Mouse (Mus musculus) heart, embryonic 14.5 days (tissue): ENCODE measurements around the gene Dennd4b. TPM values are rescaled to one million over a fixed set of nuclear protein-coding genes. Genes with fewer than 3 reads are reported as not detected.

ENCODE experiments used
- ATAC-seq: fragments of 200-750 bp; cut with Nextera tagmentation; 2 replicates; pipeline ENCODE4 v1.8.0; 2017; ENCODE audit warnings: low read depth, moderate TSS enrichment; ENCODE audit not compliant: insufficient number of reproducible peaks, insufficient read depth, low FRiP score
- H3K27ac ChIP-seq, 2 experiments: fragments of 200-500 bp in 1 of 2; fragments of 300-500 bp in 1 of 2; sonication (generic) in 1 of 2; replicated peaks in 1 of 2; 2 replicates each; pipeline ENCODE4 v1.5.1; 2012 to 2014; ENCODE audit warnings: low read depth in 2 of 2, low read length in 2 of 2, control low read depth in 1 of 2, mild to moderate bottlenecking in 1 of 2, mixed read lengths in 1 of 2; ENCODE audit not compliant: control insufficient read depth in 1 of 2, insufficient read depth in 1 of 2
- H3K27me3 ChIP-seq: fragments of 300-500 bp; sonication (generic); 2 replicates; pipeline ENCODE4 v1.6.1; 2014; ENCODE audit warnings: mild to moderate bottlenecking, low read length, control low read depth; ENCODE audit not compliant: control insufficient read depth, insufficient read depth
- H3K36me3 ChIP-seq: fragments of 300-500 bp; sonication (generic); 2 replicates; pipeline ENCODE4 v1.6.1; 2014; ENCODE audit warnings: mild to moderate bottlenecking, control low read depth, low read length, mixed read lengths; ENCODE audit not compliant: control insufficient read depth, insufficient read depth
- H3K4me1 ChIP-seq, 2 experiments: fragments of 200-500 bp in 1 of 2; fragments of 300-500 bp in 1 of 2; sonication (generic) in 1 of 2; 2 replicates each; pipeline ENCODE4 v1.6.1; 2012 to 2014; ENCODE audit warnings: low read length in 2 of 2, control low read depth in 1 of 2, mixed read lengths in 1 of 2; ENCODE audit not compliant: control insufficient read depth in 2 of 2, insufficient read depth in 2 of 2
- H3K4me2 ChIP-seq: fragments of 300-500 bp; sonication (generic); 2 replicates; pipeline ENCODE4 v1.6.1; 2014; ENCODE audit warnings: mild to moderate bottlenecking, low read length
- H3K4me3 ChIP-seq, 2 experiments: fragments of 200-500 bp in 1 of 2; fragments of 300-500 bp in 1 of 2; sonication (generic) in 1 of 2; 2 replicates each; pipeline ENCODE4 v1.5.1; 2012 to 2014; ENCODE audit warnings: low read length in 2 of 2, mild to moderate bottlenecking in 2 of 2, control low read depth in 1 of 2, low read depth in 1 of 2, moderate library complexity in 1 of 2; ENCODE audit not compliant: control insufficient read depth in 1 of 2, insufficient read depth in 1 of 2
- H3K9ac ChIP-seq: fragments of 300-500 bp; sonication (generic); 2 replicates; pipeline ENCODE4 v1.6.1; 2014; ENCODE audit warnings: mild to moderate bottlenecking, low read length
- H3K9me3 ChIP-seq: fragments of 300-500 bp; sonication (generic); 2 replicates; pipeline ENCODE4 v1.6.1; 2016; ENCODE audit warnings: low read length, control low read depth; ENCODE audit not compliant: control insufficient read depth
- WGBS: fragments of 180-500 bp; shearing (Covaris S2); extraction: QIAGEN DNeasy Blood & Tissue Kit; methylation state at CpG from one replicate; pipeline ENCODE4 v1.1.7; 2014; 5-methylcytosine and 5-hydroxymethylcytosine counted together
- polyA plus RNA-seq: library from polyadenylated mRNA; unstranded; fragments of >200 nt; fragmentation: Nextera tagmentation; extraction: Ambion mirVana; gene quantifications from 2 replicates; pipeline ENCODE4 v1.2.1, GENCODE M21; 2014

The Dennd4b gene
- polyA plus RNA-seq, 1 experiment from 2014 or later = 5.6 TPM

GRCm38 (mm10) chr3:90294064-90294440 is 29.1 kb downstream of the Dennd4b start:
- peaks cover 0 to 17% of the 10 kb centered on the region in 2 experiments; a peak in 2 of 4 replicates for H3K4me1 ChIP-seq
- peaks cover 3% of the 10 kb centered on the region; the same call in 1 of the 2 replicates for H3K36me3 ChIP-seq
- peak overlapping the region; percentile 88 to 96; a peak in 3 of 4 replicates for H3K27ac ChIP-seq
- WGBS = 2% methylated on average over 11 of the region's 11 CpGs
- H3K4me2 ChIP-seq = peak overlapping the region; percentile 94
- ATAC-seq = no peak
- peak overlapping the region; percentile 89 for H3K9ac ChIP-seq
- no peaks in the 10 kb centered on the region for H3K27me3 ChIP-seq
- peak overlapping the region; percentile 75 to 99 for H3K4me3 ChIP-seq
- no peaks in the 10 kb centered on the region for H3K9me3 ChIP-seq

GRCm38 (mm10) chr3:90294651-90295050 is 29.7 kb downstream of the Dennd4b start:
- no peak for ATAC-seq
- H3K27ac ChIP-seq = no peak overlapping the region
- H3K9me3 ChIP-seq = no peaks in the 10 kb centered on the region
- H3K4me2 ChIP-seq = peak overlapping the region; percentile 94
- peak overlapping the region in 1 of 2 experiments; percentile 75; a peak in 2 of 4 replicates for H3K4me3 ChIP-seq
- H3K4me1 ChIP-seq = peaks cover 0 to 17% of the 10 kb centered on the region in 2 experiments; a peak in 2 of 4 replicates
- peaks cover 3% of the 10 kb centered on the region; the same call in 1 of the 2 replicates for H3K36me3 ChIP-seq
- H3K27me3 ChIP-seq = no peaks in the 10 kb centered on the region
- peak overlapping the region; percentile 89 for H3K9ac ChIP-seq
- 47% methylated on average over 2 of the region's 2 CpGs for WGBS

- no peaks in the 10 kb centered on the region for H3K9me3 ChIP-seq
- no peak overlapping the region for H3K9ac ChIP-seq
- no peak for ATAC-seq
- H3K4me1 ChIP-seq = peaks cover 0 to 3% of the 10 kb centered on the region in 2 experiments; a peak in 2 of 4 replicates
- no peak overlapping the region for H3K4me2 ChIP-seq
- H3K27me3 ChIP-seq = no peaks in the 10 kb centered on the region
- H3K4me3 ChIP-seq = no peak overlapping the region
- 60% methylated on average over 3 of the region's 3 CpGs for WGBS
- H3K27ac ChIP-seq = no peak overlapping the region
- 0 out of 2 replicates have a peak, but pooled peaks cover 3% of the 10 kb centered on the region for H3K36me3 ChIP-seq
Measured at GRCm38 (mm10) chr3:90305801-90306200, 40.8 kb downstream of the Dennd4b start.

GRCm38 (mm10) chr3:90309589-90309988 is 44.6 kb downstream of the Dennd4b start:
- H3K4me1 ChIP-seq = peaks cover 0 to 3% of the 10 kb centered on the region in 2 experiments; a peak in 2 of 4 replicates
- no peak overlapping the region for H3K9ac ChIP-seq
- no peaks in the 10 kb centered on the region for H3K27me3 ChIP-seq
- ATAC-seq = no peak
- H3K27ac ChIP-seq = no peak overlapping the region
- 0 out of 2 replicates have a peak, but pooled peaks cover 3% of the 10 kb centered on the region for H3K36me3 ChIP-seq
- no peaks in the 10 kb centered on the region for H3K9me3 ChIP-seq
- no peak overlapping the region for H3K4me3 ChIP-seq
- no peak overlapping the region for H3K4me2 ChIP-seq

- Histone ChIP-seq H3K9me3 (no peaks in the 10 kb centered on the region), H3K9ac (no peak overlapping the region), H3K36me3 (no peaks in the 10 kb centered on the region), H3K27ac (no peak overlapping the region), H3K4me1 (no peaks in the 10 kb centered on the region), H3K4me2 (no peak overlapping the region), H3K27me3 (no peaks in the 10 kb centered on the region), H3K4me3 (no peak overlapping the region)
- ATAC-seq = no peak
Measured at GRCm38 (mm10) chr3:90313367-90313766, 48.4 kb downstream of the Dennd4b start.

- no peak for ATAC-seq
- no peaks in the 10 kb centered on the region for H3K36me3 ChIP-seq
- no peaks in the 10 kb centered on the region for H3K9me3 ChIP-seq
- H3K4me1 ChIP-seq = no peaks in the 10 kb centered on the region
- H3K27ac ChIP-seq = no peak overlapping the region
- no peaks in the 10 kb centered on the region for H3K27me3 ChIP-seq
- H3K4me2 ChIP-seq = no peak overlapping the region
- H3K4me3 ChIP-seq = no peak overlapping the region
- no peak overlapping the region for H3K9ac ChIP-seq
Measured at GRCm38 (mm10) chr3:90314241-90314640, 49.3 kb downstream of the Dennd4b start.

- peak overlapping the region in 1 of 2 experiments; percentile 73; a peak in 3 of 4 replicates for H3K27ac ChIP-seq
- WGBS = 59% methylated on average over 5 of the region's 6 CpGs
- H3K4me2 ChIP-seq = peak overlapping the region; percentile 43
- no peaks in the 10 kb centered on the region for H3K36me3 ChIP-seq
- H3K9me3 ChIP-seq = no peaks in the 10 kb centered on the region
- H3K4me3 ChIP-seq = no peak overlapping the region
- no peak for ATAC-seq
- H3K4me1 ChIP-seq = peaks cover 3 to 24% of the 10 kb centered on the region in 2 experiments; a peak in 3 of 4 replicates
- no peaks in the 10 kb centered on the region for H3K27me3 ChIP-seq
- 0 out of 2 replicates have a peak overlapping the region, but pooled peaks have one; percentile 18 for H3K9ac ChIP-seq
Measured at GRCm38 (mm10) chr3:90322289-90322688, 57.3 kb downstream of the Dennd4b start.

- Histone ChIP-seq H3K4me2 (peak overlapping the region; percentile 43), H3K27ac (peak overlapping the region; percentile 68 to 73), H3K9me3 (no peaks in the 10 kb centered on the region), H3K4me3 (no peak overlapping the region; a peak in 1 of 4 replicates), H3K27me3 (no peaks in the 10 kb centered on the region), H3K9ac (0 out of 2 replicates have a peak overlapping the region, but pooled peaks have one; percentile 2), H3K36me3 (no peaks in the 10 kb centered on the region), H3K4me1 (peaks cover 3 to 24% of the 10 kb centered on the region in 2 experiments; a peak in 3 of 4 replicates)
- ATAC-seq = peak; percentile 79; the same call in 1 of the 2 replicates
- WGBS = 12% methylated on average over 5 of the region's 5 CpGs
Measured at GRCm38 (mm10) chr3:90323119-90323518, 58.1 kb downstream of the Dennd4b start.
